Mouse (Mus musculus): ENCODE measurements around the gene BC049762. TPM values are rescaled to one million over a fixed set of nuclear protein-coding genes. Genes with fewer than 3 reads are reported as not detected.
A peak's percentile ranks its signal among the peaks of the same experiment; 100 is the strongest.

BC049762 gene
- polyA plus RNA-seq, 1 experiment from 2014 or later = 0.36 TPM

DNA sequence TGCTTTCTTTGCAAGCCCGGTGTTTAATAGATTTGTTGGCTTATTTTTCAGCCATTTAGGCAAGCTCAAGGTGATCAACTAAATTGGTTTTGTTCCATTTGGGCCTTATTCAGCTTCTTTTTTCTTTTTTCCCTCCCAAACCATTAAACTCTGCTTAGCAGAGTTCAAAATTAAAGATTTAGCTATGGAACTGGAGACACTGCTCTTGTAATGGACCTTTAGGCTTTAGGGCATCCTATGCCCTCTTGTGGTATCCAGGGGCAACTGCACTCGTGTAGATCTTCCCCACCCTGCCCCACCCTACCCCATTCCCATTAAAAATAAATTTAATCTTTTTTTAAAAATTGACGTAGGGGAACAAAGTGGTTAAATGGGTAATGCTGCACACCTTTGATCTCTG lies 2.5 kb upstream of the BC049762 start:
- H3K4me1 ChIP-seq = peaks cover 23% of the 10 kb centered on the region
- 56% methylated on average over 3 of the region's 3 CpGs for WGBS
- H3K9me3 ChIP-seq = no peaks in the 10 kb centered on the region

DNA sequence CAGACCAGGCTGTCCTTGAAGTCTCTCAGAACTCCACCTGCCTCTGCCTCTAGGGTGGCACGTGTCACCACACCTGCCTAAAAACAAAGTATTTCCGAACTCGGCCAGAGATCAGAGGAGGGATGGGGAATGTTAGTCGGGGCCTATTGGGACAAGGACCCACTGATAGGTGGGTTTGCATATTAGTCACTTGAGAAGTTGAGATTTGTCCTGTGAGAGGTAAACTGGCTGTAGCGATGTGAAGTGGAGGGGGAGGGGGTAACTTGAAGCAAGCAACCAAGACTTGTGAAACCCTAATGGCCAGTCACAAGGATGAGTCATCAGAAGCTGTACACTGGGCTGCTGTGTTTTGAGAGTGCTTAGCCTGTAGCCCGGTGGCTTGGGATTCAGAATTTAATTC lies 1.5 kb upstream of the BC049762 start:
- DNase-seq (ENCODE audit: low spot score) = no peak
- peaks cover 18% of the 10 kb centered on the region for H3K36me3 ChIP-seq
- H3K9me3 ChIP-seq = no peaks in the 10 kb centered on the region
- peaks cover 23% of the 10 kb centered on the region for H3K4me1 ChIP-seq
- H3K4me3 ChIP-seq = peak overlapping the region; percentile 97
- peak overlapping the region; percentile 99; the same call in 1 of the 2 replicates for H3K27ac ChIP-seq
- 15% methylated on average over 6 of the region's 6 CpGs for WGBS
- no peaks in the 10 kb centered on the region for H3K27me3 ChIP-seq (ENCODE audit: insufficient read depth, poor library complexity, severe bottlenecking)

More for the DNA sequence above, 2.5 kb upstream of the BC049762 start:
- Histone ChIP-seq H3K4me3 (peak overlapping the region; percentile 97), H3K27me3 (ENCODE audit: insufficient read depth, poor library complexity, severe bottlenecking) (no peaks in the 10 kb centered on the region), H3K27ac (no peak overlapping the region), H3K36me3 (peaks cover 23% of the 10 kb centered on the region)
- no peak for DNase-seq (ENCODE audit: low spot score)

DNA sequence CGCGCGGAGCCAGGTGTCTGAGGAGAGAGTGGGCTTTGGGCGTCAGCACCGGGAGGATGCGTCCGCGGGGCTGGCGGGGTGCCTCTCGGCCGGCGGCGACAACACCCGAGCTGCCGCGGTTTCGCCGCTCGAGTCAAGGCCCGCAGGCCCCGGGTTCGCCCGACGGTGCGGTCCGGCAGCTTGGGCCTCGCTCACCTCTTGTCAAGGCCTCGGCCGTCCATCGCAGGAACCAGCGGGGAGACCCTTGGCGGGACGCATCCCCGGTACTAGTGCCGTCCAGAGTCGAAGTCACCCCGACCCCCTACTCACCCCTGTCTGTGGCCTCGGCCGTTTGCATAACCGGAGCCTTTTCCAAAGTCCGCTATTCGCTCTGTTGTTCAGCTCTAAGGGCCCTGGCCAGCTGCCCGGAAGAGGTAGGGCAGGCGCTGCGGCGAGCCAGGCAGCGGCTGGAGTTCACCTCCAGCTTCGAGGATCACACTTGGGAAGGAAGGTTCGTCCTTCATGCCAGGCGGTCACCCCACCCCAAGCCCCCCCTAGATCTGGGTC lies 513 bp upstream of the BC049762 start:
- peaks cover 13% of the 10 kb centered on the region for H3K36me3 ChIP-seq
- H3K4me1 ChIP-seq = peaks cover 23% of the 10 kb centered on the region
- peak overlapping the region; percentile 97 for H3K4me3 ChIP-seq
- WGBS = under 1% methylated on average over 50 of the region's 50 CpGs
- H3K27me3 ChIP-seq (ENCODE audit: insufficient read depth, poor library complexity, severe bottlenecking) = no peaks in the 10 kb centered on the region
- H3K27ac ChIP-seq = peak overlapping the region; percentile 99
- no peaks in the 10 kb centered on the region for H3K9me3 ChIP-seq
- DNase-seq (ENCODE audit: low spot score) = no peak

DNA sequence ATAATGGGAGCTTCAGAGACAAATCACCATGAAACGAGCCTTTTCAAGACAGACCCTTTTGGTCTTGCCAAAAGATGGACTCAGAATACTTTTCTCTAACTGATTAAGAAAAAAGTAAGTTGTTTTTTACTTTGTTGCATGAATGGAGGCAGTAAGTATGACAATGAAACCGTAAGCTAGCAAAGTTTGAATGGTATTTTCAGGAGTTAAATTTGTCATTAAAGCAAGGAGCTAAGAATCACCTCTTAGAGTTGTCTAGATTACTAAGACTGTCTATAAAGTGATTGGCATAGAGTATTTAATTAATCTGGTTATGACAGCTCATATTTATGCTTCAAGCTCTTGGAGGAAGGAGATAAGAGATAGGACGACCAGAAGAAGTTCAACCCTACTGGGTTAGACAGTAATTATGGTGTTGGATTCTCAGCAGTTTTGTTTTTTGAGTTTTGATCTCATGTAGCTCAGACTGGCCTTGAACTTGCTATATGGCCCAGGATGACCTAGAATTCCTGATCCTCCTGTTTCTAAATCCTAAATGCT lies 1.1 kb downstream of the BC049762 start, which contains the start of gene Clk4:
Clk4 (plus strand) TSS at position 51 of the 540 bp plus-strand sequence.
- H3K27me3 ChIP-seq (ENCODE audit: insufficient read depth, poor library complexity, severe bottlenecking) = no peaks in the 10 kb centered on the region
- no peak for DNase-seq (ENCODE audit: low spot score)
- peaks cover 23% of the 10 kb centered on the region for H3K4me1 ChIP-seq
- no peaks in the 10 kb centered on the region for H3K9me3 ChIP-seq
- 78% methylated on average over 3 of the region's 3 CpGs for WGBS
- peak within 1 kb of the TSS; percentile 99 for H3K27ac ChIP-seq
- no peaks in the 10 kb centered on the region for H3K36me3 ChIP-seq
- peak within 1 kb of the TSS; percentile 97 for H3K4me3 ChIP-seq

DNA sequence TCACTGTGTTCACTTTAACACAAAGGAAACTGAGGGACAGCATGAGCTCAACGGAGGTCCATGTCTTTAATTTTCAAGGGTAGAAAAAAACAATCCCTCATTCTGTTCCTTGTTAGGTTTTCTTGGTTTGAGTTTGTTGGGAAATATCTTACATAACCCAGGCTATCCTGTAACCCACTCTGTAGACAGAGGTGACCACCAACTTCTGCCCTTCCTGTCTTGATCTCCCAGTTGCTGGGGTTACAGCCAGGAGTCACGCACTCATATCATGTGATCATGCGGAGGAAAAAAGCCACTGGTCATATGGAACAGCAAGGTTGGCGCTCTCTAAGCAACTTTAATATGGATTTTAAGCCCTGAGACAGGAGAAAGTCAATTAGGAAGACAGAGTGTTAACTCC lies 5.8 kb downstream of the BC049762 start:
- no peak overlapping the region for H3K4me3 ChIP-seq
- no peaks in the 10 kb centered on the region for H3K4me1 ChIP-seq
- H3K27me3 ChIP-seq (ENCODE audit: insufficient read depth, poor library complexity, severe bottlenecking) = no peaks in the 10 kb centered on the region
- no peak for DNase-seq (ENCODE audit: low spot score)
- H3K27ac ChIP-seq = no peak overlapping the region
- no peaks in the 10 kb centered on the region for H3K9me3 ChIP-seq
- no peaks in the 10 kb centered on the region for H3K36me3 ChIP-seq
- WGBS = 81% methylated on average over 4 of the region's 4 CpGs

DNA sequence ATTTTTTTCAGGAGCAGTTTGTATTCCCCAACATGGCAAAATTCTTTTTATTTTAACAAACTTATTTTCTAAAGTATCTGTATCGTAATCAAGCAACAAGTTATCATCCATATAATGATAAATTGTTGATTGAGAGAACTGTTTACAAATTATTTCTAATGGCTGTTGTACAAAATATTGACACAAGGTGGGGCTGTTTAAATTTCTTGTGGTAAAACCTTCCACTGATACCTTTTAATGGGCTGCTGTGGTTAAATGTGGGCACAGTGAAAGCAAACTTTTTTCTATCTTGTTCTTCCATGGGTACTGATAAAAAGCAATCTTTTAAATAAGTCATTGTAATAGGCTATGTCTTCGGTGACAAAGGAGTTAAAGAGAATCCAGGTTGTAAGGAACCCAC lies 19.9 kb downstream of the BC049762 start:
- 74% methylated on average over 2 of the region's 2 CpGs for WGBS
- no peak for DNase-seq (ENCODE audit: low spot score)
- Histone ChIP-seq H3K27ac (no peak overlapping the region), H3K9me3 (no peaks in the 10 kb centered on the region), H3K4me1 (no peaks in the 10 kb centered on the region), H3K4me3 (no peak overlapping the region), H3K36me3 (no peaks in the 10 kb centered on the region), H3K27me3 (ENCODE audit: insufficient read depth, poor library complexity, severe bottlenecking) (peaks cover 7% of the 10 kb centered on the region; the same call in 1 of the 2 replicates)

DNA sequence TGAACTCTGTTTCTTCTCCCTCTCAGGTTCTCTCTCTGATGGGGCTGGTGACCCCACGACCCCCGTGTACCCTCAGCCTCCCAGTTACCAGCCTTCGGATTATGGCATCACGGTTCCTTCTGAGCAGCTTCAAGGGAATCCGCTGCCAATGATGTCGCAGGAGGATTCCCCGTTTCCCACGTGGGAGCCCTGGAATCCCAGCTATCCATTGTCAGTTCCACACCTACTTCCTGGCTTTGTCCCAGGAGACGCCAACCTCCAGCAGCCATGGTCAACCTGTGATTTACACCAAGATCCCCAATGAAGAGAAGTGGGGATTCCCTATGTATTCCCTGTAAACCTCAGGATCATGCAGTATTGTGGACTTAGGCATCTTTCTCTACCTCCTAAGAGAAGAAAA lies 28.2 kb downstream of the BC049762 start:
- WGBS = 78% methylated on average over 9 of the region's 9 CpGs

DNA sequence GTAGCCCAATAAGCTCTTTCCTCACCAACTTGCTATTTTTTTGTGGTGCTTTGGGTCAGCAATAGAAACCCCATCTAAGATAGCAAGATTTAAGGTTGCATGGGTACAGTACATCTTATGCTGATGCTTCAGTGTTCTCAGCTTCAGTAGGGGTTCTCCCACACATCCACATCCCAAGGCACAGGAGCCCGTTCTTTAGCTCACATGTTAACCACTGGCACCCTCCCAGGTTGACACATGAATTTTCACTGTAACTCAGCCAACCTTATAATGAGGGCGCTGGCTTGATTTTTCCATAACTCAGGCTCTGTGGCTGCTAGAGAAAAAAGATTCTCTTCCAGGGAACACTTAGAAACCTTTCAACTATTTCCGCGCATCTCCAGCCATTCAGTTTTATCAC lies 35.7 kb downstream of the BC049762 start:
- WGBS = 83% methylated on average over 4 of the region's 4 CpGs
- Histone ChIP-seq H3K4me3 (no peak overlapping the region), H3K27ac (no peak overlapping the region), H3K4me1 (no peaks in the 10 kb centered on the region), H3K36me3 (no peaks in the 10 kb centered on the region), H3K9me3 (no peaks in the 10 kb centered on the region), H3K27me3 (ENCODE audit: insufficient read depth, poor library complexity, severe bottlenecking) (no peaks in the 10 kb centered on the region; the same call in 1 of the 2 replicates)
- DNase-seq (ENCODE audit: low spot score) = peak; percentile 43

More for the DNA sequence above, 28.2 kb downstream of the BC049762 start:
- no peaks in the 10 kb centered on the region for H3K27me3 ChIP-seq (ENCODE audit: insufficient read depth, poor library complexity, severe bottlenecking)
- DNase-seq (ENCODE audit: low spot score) = peak; percentile 60
- no peaks in the 10 kb centered on the region for H3K4me1 ChIP-seq
- H3K4me3 ChIP-seq = no peak overlapping the region
- H3K9me3 ChIP-seq = no peaks in the 10 kb centered on the region
- H3K27ac ChIP-seq = no peak overlapping the region
- no peaks in the 10 kb centered on the region for H3K36me3 ChIP-seq

DNA sequence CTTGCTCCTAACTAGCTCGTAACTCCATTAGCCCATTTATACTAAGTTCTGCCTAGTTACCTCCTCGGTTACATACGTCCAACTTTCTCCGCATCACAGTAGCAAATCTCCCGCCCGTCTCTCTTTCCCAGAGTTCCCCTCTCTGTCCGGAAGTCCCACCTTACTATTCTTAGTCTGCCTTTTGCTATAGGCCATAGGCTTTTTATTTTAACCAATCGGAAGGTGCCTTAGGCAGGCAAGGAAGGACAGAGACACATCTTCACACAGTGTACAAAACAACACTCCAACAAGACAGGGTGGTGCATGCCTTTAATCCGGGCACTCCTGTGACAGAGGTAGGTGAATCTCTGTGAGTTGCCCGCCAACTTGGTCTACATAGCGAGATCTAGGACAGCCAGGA lies 42.5 kb downstream of the BC049762 start, which contains the start of gene Gm12569:
Gm12569 (plus strand) TSS at position 166 of the 400 bp plus-strand sequence.
- no peaks in the 10 kb centered on the region; the same call in 1 of the 2 replicates for H3K27me3 ChIP-seq (ENCODE audit: insufficient read depth, poor library complexity, severe bottlenecking)
- DNase-seq (ENCODE audit: low spot score) = no peak
- no peaks in the 10 kb centered on the region for H3K4me1 ChIP-seq
- H3K27ac ChIP-seq = no peak within 1 kb of the TSS
- H3K9me3 ChIP-seq = no peaks in the 10 kb centered on the region
- 90% methylated on average over 11 of the region's 11 CpGs for WGBS
- no peaks in the 10 kb centered on the region for H3K36me3 ChIP-seq
- no peak within 1 kb of the TSS for H3K4me3 ChIP-seq

DNA sequence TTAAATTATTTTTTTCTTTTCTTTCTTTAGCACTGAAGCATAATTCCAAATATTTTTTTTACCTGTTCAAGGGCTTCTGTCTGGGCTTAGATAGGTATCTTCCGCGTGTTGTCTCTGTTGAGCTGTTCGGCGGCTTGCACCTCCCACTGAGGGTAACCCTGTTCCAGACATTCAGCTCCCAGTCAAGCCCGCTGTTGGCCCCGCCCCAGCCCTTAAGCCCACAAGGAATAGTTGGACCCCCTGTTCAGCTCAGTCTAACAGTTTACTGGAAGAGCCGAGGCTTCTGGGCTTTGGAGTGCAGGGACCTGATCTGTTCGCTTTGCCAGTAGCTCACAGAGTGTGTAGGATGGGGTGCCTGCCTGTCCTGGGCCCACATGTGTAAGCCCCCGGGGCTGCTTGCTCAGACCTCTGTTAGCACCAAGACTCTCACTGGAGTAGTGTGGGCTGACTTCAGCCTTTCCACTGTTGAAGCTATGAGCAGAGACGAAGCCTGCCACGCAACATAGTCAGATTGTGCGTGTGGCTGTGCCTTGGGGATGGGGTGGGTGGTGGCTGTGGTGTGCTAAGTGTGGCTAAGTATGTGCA lies 43.4 kb downstream of the BC049762 start:
- 80% methylated on average over 12 of the region's 12 CpGs for whole genome bisulfite sequencing
- H3K27ac ChIP-seq = no peak overlapping the region
- no peaks in the 10 kb centered on the region for H3K36me3 ChIP-seq
- no peak overlapping the region for H3K4me3 ChIP-seq
- no peaks in the 10 kb centered on the region; the same call in 1 of the 2 replicates for H3K27me3 ChIP-seq (ENCODE audit: insufficient read depth, poor library complexity, severe bottlenecking)
- peak; percentile 58 for DNase-seq (ENCODE audit: low spot score)
- no peaks in the 10 kb centered on the region for H3K9me3 ChIP-seq
- H3K4me1 ChIP-seq = no peaks in the 10 kb centered on the region

DNA sequence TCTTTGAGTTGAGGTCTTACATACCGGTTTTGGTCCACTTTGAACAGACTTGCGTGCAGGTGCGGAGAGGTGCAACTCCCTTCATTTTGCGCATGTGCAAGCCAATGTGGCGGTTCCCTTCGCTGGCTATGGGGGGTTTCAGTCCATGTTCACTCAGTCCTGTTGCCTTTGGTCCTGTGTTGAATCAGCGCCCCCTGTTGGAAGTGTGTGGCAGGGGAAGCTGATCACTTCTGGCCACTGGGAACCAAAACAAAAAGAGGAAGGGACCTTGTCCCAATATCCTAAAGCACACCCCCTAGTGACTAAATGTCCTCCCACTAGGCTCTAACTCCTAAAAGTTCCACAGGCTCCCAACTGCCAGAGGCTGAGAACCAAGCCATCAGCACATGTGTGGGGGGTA lies 48.8 kb downstream of the BC049762 start:
- WGBS = 82% methylated on average over 7 of the region's 7 CpGs

DNA sequence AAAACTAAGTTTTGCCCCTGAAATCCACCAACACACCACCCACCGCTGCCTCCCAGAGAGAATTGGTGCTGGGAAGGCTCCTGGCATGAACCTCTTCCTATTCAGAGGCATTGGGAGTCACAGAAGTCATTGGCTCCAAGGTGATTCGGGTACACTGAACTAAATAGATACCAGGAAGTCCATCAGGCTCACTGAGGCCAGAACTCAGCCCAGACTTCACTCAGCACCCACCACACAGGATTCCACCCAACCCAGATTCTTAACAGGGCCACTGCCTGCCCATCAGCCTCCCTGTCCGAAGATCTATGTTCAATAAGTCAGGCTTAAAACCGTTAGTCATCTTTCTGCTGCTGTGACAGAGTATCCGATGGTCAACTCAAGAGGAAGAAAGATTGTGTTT lies 51.4 kb downstream of the BC049762 start:
- peak; percentile 52 for DNase-seq (ENCODE audit: low spot score)
- WGBS = 80% methylated on average over 5 of the region's 5 CpGs

More for the DNA sequence above, 48.8 kb downstream of the BC049762 start:
- Histone ChIP-seq H3K9me3 (no peaks in the 10 kb centered on the region), H3K27ac (no peak overlapping the region), H3K4me1 (no peaks in the 10 kb centered on the region), H3K4me3 (no peak overlapping the region), H3K27me3 (ENCODE audit: insufficient read depth, poor library complexity, severe bottlenecking) (no peaks in the 10 kb centered on the region), H3K36me3 (no peaks in the 10 kb centered on the region)
- DNase-seq (ENCODE audit: low spot score) = peak; percentile 33

DNA sequence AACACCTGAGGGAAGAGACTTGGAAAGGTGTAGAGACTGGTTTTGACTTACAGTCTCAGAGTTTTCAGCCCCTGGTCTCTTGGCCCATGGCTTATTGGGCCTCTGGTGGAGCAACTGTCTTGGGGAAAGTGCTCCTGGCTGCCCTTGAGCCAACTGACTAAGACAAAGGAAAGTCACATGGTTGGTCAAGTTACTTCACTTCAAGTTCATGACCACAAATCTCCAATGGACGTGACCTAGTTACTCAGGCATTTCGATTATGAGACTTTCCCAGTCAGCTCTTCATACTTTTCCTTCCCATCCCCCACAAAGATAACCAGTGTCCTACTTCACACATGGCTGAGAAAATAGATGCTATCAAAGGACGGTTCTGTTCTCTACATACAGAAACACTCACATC lies 55.1 kb downstream of the BC049762 start:
- WGBS = 74% methylated on average over 3 of the region's 3 CpGs
- H3K9me3 ChIP-seq = no peaks in the 10 kb centered on the region

More for the DNA sequence above, 51.4 kb downstream of the BC049762 start:
- no peaks in the 10 kb centered on the region for H3K4me1 ChIP-seq
- no peaks in the 10 kb centered on the region for H3K27me3 ChIP-seq (ENCODE audit: insufficient read depth, poor library complexity, severe bottlenecking)
- H3K9me3 ChIP-seq = no peaks in the 10 kb centered on the region
- H3K4me3 ChIP-seq = no peak overlapping the region
- H3K27ac ChIP-seq = no peak overlapping the region
- no peaks in the 10 kb centered on the region for H3K36me3 ChIP-seq

More for the DNA sequence above, 55.1 kb downstream of the BC049762 start:
- Histone ChIP-seq H3K36me3 (no peaks in the 10 kb centered on the region), H3K4me1 (no peaks in the 10 kb centered on the region), H3K27me3 (ENCODE audit: insufficient read depth, poor library complexity, severe bottlenecking) (no peaks in the 10 kb centered on the region), H3K27ac (no peak overlapping the region), H3K4me3 (no peak overlapping the region)
- DNase-seq (ENCODE audit: low spot score) = peak; percentile 28
